Mouse (Mus musculus): ENCODE results near the gene Uba7. TPM values are rescaled to one million over a fixed set of nuclear protein-coding genes. Genes with fewer than 3 reads are reported as not detected.

The Uba7 gene
- total RNA-seq (2021) = 10 to 100 TPM; 21.8 to 32.0 TPM
- long read RNA-seq, experiment 1, partial matches to known transcripts = 6 of 16 reads
- long read RNA-seq, experiment 1, other reads (novel, unspliced or antisense) = 4 of 16 reads
- long read RNA-seq, experiment 2, partial matches to known transcripts = 2 of 12 reads
- long read RNA-seq, experiment 2, other reads (novel, unspliced or antisense) = 5 of 12 reads

DNA sequence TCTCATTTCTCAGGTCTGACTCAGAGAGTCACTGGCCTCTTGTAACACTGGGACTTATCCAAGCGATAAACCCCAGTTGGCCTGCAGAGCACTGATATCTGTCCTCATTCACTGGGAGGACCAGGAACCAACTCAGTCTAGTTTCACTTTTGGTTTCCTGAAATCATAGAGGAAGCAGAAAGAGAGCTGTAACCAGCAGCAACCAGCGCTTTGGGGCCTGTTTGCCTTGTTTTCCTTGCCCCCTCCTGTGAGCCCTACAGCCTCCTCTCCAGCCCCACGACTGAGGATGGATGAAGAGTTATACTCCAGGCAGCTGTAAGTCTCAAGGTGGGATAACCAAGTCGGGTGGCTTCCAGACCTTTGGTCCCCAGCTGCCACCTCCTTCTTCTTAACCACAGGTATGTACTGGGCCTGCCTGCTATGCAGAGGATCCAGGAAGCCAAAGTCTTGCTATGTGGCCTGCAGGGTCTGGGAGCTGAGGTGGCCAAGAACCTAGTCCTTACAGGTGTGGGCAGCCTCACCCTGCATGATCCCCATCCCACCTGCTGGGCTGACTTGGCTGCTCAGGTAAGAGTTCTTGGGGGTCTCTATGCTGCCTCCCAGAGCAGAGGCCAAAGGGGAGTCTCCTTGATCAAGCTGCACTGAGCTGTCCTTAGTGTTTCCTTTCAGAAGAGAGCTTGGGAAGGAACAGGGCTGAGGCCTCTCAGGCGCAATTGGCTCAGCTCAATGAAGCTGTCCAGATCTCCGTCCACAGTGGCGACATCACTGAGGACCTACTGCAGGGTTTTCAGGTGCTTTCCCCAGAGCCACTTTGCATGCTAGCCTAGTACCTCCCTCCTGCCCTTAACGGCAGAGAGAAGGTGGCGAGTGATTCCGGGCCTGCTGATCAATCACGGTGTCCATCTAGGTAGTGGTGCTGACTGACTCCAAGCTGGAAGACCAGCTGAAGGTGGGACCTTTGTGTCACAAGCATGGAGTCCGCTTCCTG, at the start of gene Uba7:
TSS of gene Uba7 (plus strand) at position 107 of the 988 bp plus-strand sequence.
- no peak for DNase-seq (ENCODE audit: low spot score in 2 of 2)

DNA sequence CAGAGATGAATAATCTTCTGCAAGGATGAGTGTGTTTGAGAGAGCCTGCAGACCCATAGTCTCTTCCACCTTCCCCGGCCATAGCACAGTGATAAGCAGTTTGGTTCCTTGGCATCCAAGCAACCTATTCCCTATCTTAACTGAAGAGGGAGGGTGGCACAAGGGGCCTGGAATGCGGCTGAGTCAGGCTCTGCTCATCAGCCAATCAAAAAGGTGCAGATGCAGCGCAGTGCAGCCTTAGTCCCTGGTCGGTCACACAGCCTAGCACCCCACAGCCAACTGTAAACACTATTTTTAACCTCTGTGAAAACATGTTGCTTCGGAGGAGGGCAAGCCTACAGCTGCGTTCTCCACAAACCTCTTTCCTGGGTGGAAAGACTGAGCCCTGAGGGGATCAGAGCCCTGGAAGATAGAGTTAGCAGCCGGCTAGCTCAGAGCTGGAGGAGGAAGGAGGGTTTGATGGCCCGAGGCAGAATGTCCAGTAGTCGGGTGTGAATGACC, 48.3 kb upstream of the Uba7 start:
- DNase-seq (ENCODE audit: low spot score in 2 of 2) = no peak

DNA sequence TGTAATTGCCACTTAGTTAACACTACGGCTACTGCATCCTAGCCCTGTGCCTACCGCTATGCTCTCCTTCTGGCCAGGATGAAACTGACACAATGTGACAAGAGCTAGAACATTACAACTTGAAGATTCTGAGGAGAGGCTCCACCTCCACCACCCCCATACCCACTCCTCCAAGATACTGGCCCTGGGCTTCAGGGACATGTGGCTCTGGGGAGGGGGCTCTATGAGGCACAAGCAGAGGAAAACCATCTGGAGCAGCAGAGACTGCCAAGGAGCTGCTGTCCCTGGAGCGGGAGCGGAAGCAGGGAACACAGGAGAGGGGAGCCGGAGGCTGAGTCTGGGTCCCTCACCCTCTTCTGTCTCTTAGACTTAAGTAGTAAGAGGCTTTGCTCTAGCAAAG, 47.6 kb upstream of the Uba7 start:
- DNase-seq (ENCODE audit: low spot score in 2 of 2) = no peak

DNA sequence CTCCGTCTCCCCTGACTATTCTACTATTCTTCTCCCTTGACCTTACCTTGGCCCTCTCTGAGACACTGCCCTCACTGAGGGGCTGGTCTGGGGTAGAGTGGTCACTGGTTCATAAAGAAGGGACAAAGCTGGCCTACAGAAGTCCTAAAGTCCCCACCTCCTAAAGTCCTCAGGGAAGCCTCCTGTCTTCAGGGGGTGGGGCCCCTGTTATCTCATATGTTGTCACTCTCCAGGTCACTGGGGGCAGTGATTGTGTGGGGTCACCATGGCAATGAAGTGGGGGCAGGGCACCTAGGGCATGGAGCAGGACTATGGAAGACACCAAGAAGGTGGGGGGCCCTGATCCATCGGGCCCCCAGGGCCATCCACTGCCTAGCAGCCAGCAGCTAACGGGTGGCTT, 47.1 kb upstream of the Uba7 start, which contains the start of gene Actl11:
TSS of gene Actl11 (plus strand) at position 301 of the 400 bp plus-strand sequence.
- no peak for DNase-seq (ENCODE audit: low spot score in 2 of 2)

DNA sequence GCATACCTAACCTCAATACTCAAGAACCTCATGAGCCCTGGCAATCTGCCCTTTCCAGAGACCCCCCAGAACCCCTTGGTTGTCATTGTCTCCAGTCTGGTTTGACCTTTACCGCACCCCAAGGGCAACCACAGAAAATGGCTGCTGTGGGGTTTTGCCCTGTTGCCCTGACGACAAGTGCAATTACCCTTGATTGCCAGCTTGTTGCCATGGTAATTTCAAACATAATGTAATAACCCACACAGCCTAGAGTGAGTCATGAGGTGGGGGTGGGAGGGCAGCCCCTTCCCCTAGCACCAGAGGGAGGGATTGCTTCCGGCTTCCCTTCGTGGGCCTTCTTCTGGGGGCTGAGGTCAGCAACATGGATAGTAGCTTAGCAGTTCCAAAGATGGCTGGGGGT, 43.1 kb upstream of the Uba7 start:
- DNase-seq (ENCODE audit: low spot score in 2 of 2) = no peak

DNA sequence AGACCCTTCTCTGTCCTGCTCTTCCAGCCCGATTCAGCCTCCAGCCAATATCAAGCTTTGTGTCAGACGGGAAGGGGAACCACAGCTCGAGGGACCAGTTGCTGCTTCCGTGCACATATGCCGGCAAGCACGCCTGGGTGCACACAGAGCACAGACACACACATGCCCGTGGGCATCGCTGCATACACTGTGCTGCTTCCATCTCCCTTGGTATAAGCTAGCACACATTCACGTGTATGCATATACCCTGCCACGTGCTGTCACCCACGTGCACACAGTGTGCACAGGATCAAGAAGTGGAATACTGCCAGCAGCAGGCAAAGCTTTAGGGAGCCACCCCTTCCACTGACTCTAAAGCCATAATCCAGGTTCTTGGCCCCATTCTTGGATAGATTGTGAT, 41.2 kb upstream of the Uba7 start:
- DNase-seq (ENCODE audit: low spot score in 2 of 2) = no peak

DNA sequence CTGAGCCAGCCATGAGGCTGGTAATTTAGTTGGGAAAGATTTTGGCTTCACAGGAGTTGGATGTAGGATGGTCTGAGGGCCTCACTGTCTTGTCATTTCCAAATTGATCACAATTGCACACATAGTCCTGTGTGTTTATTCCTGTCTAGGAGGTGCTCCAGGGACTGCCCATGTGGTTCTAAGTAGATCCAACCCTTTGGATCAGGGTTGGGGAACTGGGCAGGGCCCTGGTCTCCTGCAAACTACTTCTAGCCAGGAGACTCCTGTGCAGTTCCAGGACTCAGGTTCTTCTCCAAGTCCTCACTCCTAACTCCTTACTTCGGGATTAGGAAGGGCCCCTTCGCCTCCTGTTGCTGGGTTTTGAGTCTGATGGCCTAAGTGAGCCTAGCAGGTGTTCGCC, 39.9 kb upstream of the Uba7 start, which contains the start of gene Camkv:
TSS of gene Camkv (plus strand) at position 301 of the 400 bp plus-strand sequence.
- DNase-seq (ENCODE audit: low spot score in 2 of 2) = no peak

DNA sequence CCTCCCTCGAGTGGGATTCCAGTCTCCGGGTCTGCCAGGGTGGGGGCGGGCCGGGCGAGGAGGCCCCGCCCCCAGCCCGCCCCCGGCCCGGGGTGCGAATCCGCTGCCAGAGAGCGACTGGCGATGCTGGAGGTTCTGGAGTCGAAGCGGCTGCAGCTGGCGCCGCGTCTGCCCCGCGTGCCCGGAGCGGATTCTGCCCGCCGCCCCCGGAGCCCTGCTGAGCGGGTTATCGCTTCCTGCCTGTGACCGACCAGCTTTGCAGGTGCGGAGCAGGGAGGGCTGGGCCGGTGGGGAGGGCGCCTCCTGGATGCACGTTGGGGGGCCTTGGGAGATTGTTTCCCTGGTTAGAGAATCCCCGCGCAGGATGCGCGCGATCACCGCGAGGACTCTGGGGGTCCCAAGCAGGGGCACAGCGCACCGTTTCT, 39.5 kb upstream of the Uba7 start:
- DNase-seq (ENCODE audit: low spot score in 2 of 2) = no peak

DNA sequence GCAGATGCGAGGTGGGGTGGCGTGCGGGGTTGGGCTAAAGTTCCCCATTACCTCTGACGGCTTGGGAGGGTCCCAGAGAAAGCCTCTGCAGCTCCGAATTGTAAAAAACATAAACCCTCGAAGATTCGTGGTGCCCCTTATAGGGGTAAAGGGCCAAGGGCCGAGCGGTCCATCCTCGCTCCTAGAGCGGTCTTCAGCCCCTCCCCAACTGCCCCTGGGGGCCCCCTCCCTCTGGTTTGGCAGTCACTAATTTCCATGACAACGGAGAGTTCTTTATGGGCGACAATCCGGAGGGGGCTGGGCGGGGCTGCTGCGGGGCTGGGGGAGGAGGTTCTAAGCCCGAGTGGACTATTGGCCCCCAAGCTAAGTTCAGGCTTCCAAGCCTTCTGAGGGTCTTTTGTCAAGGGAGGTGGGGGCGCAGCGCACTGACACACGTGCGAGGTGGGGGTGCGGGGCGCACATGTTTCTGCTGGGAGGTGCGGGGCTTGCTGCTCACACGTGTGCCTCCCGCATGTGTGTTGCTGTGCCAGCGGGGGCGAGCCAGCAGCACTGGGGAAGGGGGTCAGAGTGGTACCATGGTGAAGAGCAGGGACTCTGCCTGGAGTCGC, 39.0 kb upstream of the Uba7 start:
- no peak for DNase-seq (ENCODE audit: low spot score in 2 of 2)

DNA sequence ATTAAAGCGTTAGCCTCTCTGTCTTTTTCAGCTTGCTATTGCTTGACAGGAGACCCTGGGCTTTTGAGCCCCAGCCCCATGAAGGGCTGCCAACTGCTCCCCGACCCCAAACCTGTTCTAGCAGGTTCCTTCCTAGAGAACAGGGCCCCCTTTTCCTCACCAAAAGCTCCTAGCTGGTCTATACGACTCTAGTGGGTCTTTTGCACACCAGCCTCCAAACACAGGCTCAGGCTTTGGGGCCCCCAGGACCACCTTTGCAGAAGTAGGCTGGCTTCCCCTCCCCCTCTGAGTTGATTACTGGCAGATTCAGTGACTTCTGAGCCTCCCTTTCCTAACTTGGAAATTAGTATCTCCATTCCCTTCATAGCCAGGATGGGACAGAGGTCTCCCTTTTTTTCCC, 38.5 kb upstream of the Uba7 start:
- no peak for DNase-seq (ENCODE audit: low spot score in 2 of 2)

DNA sequence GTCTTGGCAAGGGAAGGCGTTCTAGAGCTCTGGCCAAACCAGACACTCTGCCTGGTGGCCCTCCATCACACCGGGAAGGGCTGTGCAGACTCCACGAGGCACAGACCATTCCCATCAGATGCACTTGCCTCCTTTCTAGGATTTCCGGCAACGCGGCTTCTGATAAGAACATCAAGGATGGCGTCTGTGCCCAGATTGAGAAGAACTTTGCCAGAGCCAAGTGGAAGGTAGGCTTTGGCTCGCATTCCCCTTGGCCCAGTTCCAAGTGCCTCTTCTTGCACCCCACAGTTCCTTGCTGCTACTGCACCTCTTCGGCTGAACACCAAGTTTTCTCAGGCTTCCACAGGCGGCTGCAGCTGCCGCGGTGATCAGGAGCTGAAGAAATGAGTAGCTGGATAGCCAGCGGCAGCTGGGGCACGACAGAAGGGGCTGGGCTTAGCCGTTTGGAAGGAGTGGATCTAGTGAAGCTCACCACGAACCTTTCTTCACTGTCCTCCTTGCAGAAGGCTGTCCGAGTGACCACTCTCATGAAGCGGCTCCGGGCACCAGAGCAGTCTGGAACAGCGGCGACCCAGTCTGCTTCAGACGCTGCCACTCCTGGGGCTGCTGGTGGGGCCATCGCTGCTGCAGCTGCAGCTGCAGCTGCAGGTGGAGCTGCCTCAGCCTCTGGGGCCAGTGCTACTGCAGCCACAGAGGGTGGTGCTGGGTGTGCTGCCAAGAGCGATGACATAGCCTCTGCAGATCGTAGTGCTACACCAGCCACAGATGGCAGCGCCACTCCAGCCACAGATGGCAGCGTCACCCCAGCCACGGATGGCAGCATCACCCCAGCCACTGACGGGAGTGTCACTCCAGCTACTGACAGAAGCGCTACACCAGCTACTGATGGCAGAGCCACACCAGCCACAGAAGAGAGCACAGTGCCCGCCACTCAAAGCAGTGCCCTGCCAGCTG, 27.8 kb upstream of the Uba7 start:
- DNase-seq (ENCODE audit: low spot score in 2 of 2) = no peak

DNA sequence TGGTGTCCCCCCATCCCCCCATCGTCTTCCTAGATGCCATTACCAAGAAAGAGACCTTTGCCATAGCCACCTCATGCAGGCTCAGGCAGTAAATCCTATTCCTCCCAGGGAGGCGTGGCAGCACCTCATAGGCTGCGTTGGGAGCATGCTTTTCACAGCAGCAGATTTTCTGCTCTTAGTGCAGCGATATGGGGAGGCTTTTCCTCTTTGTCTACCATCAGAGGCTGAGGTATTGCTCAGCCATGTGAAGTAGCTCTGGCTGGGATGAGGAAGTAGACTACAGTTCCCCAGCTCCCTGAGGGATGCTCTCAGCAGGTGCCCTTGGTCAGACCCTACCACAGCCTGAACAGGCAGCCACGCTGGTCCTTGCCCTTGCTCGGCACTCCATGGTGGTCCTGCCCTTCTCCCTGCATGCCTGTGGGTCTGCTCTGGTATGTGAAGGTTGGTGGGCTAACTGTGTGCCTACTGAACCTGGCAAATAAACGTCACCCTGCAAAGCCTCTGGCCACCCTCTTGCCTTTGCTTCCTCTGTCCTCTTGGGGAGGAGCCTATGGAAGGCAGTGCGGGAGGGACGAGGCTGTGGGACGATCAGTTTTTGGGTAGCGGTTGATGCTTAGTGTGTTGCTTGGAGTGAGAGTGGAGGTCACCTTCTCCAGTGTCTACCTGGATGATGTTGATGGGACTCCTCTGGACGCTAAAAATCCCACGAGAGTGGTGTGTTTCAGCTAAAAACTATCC, 26.0 kb upstream of the Uba7 start:
- DNase-seq (ENCODE audit: low spot score in 2 of 2) = no peak

DNA sequence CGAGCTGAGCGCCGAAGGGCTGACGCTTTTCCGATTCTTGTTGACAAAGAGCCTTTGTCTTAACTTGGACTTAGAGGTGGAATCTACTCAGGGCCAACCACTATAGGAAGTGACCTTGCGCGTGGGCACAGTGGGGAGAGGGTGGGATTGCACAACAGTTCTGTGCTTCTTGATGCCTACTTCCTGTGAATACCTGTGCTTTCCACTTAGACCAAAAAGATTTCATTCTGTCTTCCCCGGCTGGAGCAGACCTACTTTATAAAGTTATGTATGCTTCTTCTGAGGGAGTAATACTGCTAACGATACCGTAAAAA, 25.4 kb upstream of the Uba7 start, which contains the start of gene Traip:
TSS of gene Traip (plus strand) at position 215 of the 314 bp plus-strand sequence.
- DNase-seq (ENCODE audit: low spot score in 2 of 2) = no peak

DNA sequence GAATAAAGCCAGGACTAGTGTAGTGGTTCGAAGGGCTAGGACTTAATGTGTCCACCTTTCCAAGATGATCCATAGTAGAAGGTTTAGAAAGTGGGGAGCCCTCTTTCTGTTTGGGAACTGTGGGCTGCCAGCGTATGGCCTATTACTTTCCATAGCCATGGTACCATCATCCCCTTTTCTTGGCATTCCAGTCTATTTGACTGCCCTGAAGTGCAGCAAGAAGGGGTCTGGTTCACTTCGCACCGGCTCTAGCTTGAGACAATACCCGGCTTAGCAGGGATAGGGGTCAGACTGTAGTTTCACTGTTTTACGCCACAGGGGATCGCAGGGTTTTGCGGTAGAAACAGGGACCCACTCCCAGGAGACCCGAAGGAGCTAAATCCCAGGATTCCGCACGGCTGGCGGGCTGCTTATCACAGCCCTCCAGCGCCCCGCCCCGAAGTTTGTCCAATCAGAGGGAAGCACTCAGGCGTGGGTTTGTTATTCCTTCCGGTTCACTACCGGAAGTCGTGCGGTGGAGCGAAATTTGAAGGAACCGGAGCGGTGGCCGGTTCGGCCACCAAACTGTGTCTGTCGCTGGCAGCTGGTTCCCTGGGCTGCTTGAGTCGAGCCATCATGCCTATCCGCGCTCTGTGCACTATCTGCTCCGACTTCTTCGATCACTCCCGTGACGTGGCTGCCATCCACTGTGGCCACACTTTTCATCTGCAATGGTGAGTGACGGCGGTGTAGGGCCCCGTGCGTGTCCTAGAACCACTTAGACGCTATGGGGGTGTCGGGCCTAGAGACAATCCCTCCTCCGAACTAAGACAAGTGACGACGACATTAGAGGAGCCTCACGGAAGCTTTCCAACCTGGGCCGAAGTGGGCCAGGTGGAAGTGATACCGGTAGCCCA, 24.6 kb upstream of the Uba7 start:
- peak; percentile 82 to 87 for DNase-seq (ENCODE audit: low spot score in 2 of 2)

DNA sequence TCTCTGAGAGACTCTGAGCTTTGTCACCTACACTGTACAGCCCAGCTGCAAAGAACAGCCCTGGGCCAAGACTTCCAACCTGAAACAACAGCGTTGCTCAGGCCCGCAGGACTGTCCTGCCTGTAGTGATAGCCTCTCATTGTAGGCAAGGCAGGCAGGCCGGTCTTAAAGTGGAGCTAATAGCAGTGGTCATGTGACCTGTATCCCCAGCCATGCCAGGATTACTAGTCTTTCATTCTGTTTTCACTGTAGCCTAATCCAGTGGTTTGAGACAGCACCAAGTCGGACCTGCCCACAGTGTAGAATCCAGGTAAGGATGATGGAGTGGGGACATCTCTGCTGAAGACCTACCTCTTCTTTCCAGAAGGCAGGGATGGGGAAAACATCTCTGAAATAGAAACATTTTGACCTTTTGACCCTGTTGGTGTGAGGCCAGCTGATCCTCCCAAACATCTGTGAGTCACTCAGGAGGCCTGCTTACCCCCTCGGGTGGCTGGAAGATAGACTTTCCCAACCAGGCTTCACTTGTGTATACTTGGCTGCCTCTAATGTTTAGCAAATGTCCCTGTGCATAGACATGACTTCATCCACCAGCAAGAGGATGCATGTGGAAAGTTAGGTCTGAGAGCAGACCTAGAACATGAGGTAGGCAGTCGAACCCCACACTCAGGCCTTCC, 19.6 kb upstream of the Uba7 start:
- DNase-seq (ENCODE audit: low spot score in 2 of 2) = no peak

DNA sequence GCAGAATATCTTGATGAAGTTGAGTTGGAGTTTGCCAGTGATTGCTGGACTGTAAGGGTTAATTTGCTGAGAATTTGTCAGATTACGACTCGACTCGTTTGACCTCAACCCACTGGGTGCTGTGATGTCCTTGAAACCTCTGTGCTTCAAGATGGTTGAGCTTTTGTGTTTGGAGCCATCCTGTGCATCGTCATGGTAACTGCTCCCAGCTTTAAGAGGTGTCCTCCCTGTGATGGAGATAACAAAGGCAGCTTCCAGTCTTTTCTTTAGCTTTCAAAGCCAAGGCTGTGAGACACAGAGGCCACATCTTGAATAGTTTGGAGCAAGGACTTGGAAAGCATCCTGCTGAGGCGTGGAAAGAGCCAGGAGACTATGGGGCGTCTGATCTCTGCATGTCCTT, 18.2 kb upstream of the Uba7 start:
- no peak for DNase-seq (ENCODE audit: low spot score in 2 of 2)

DNA sequence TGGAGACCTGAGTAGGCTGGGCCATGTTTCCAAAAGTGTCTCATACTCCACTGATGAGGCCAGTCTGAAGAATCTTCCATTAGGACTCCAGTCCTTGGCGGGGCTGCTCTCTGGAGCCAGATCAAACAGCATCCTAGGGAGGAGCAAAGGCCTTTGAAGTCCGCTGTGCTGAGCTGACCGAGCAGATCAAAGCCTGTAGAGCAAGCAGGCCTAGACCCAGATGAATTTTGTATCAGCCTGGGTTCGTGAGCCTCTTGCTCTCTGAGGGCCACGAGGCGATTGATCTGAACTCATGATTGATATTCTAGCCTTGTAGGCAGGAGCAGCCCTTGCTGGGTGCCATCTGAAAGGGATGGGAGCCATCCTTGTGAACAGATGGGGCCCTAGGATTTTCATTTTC, 15.4 kb upstream of the Uba7 start:
- no peak for DNase-seq (ENCODE audit: low spot score in 2 of 2)

DNA sequence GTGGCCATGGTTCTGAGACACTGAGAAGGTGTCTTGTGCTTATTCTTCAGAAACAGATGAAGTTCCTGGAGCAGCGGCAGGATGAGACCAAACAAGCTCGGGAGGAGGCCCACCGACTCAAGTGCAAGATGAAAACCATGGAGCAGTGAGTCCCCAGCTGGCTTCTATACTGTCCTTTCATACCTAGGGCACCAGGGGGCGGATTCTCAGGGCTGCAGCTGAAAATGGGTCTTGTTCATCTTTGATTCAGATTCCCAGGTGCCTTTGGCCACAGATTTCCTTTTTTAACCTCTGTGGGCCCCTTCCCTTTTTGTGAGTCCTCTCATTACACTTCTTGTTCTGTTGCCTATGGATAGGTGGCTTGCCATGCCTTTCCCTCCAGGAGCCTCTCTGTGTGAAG, 14.4 kb upstream of the Uba7 start:
- DNase-seq (ENCODE audit: low spot score in 2 of 2) = no peak
